Mouse (Mus musculus): ENCODE data around the gene Cttn. TPM values are rescaled to one million over a fixed set of nuclear protein-coding genes. Genes with fewer than 3 reads are reported as not detected.

Gene Cttn
- 0.92 and 0.97 TPM in 2 replicates for polyA plus RNA-seq (2012; ENCODE audit: insufficient read depth, insufficient read length, missing spikeins)

- Histone ChIP-seq H3K27ac (ENCODE audit: insufficient read depth, low read depth, low read length) (no peak within 1 kb of the TSS), H3K4me3 (ENCODE audit: insufficient read depth, low read length) (no peak within 1 kb of the TSS), H3K4me1 (ENCODE audit: control insufficient read depth, insufficient read depth, low read length) (no peaks in the 10 kb centered on the region)
- no peak for TF ChIP-seq CTCF (IDR thresholded peaks at IDR 0.05; ENCODE audit: low read depth, low read length)
- no peak for TF ChIP-seq POLR2A (IDR thresholded peaks at IDR 0.05; ENCODE audit: borderline replicate concordance, low read depth, low read length)
Observed at GRCm38 (mm10) chr7:144470545-144471059, at the start of gene Cttn. Gene Cttn, minus strand, starts transcription at chr7:144471009.

GRCm38 (mm10) chr7:144519852-144520251 is 49.0 kb upstream of the Cttn start:
- Histone ChIP-seq H3K27ac (ENCODE audit: insufficient read depth, low read depth, low read length) (no peak overlapping the region), H3K4me1 (ENCODE audit: control insufficient read depth, insufficient read depth, low read length) (no peaks in the 10 kb centered on the region), H3K4me3 (ENCODE audit: insufficient read depth, low read length) (no peak overlapping the region)
- TF ChIP-seq POLR2A (IDR thresholded peaks at IDR 0.05; ENCODE audit: borderline replicate concordance, low read depth, low read length) (no peak), CTCF (IDR thresholded peaks at IDR 0.05; ENCODE audit: low read depth, low read length) (no peak)

GRCm38 (mm10) chr7:144516711-144517110 is 45.9 kb upstream of the Cttn start:
- TF ChIP-seq CTCF (IDR thresholded peaks at IDR 0.05; ENCODE audit: low read depth, low read length) (no peak), POLR2A (IDR thresholded peaks at IDR 0.05; ENCODE audit: borderline replicate concordance, low read depth, low read length) (no peak)
- Histone ChIP-seq H3K27ac (ENCODE audit: insufficient read depth, low read depth, low read length) (no peak overlapping the region), H3K4me3 (ENCODE audit: insufficient read depth, low read length) (no peak overlapping the region), H3K4me1 (ENCODE audit: control insufficient read depth, insufficient read depth, low read length) (no peaks in the 10 kb centered on the region)

- no peaks in the 10 kb centered on the region for H3K4me1 ChIP-seq (ENCODE audit: control insufficient read depth, insufficient read depth, low read length)
- no peak overlapping the region for H3K27ac ChIP-seq (ENCODE audit: insufficient read depth, low read depth, low read length)
- no peak overlapping the region for H3K4me3 ChIP-seq (ENCODE audit: insufficient read depth, low read length)
- TF ChIP-seq POLR2A (IDR thresholded peaks at IDR 0.05; ENCODE audit: borderline replicate concordance, low read depth, low read length), result no peak
- TF ChIP-seq CTCF (IDR thresholded peaks at IDR 0.05; ENCODE audit: low read depth, low read length), result no peak
Observed at GRCm38 (mm10) chr7:144509090-144509489, 38.3 kb upstream of the Cttn start.

GRCm38 (mm10) chr7:144506807-144507206 is 36.0 kb upstream of the Cttn start:
- H3K4me1 ChIP-seq (ENCODE audit: control insufficient read depth, insufficient read depth, low read length), result no peaks in the 10 kb centered on the region
- H3K4me3 ChIP-seq (ENCODE audit: insufficient read depth, low read length), result no peak overlapping the region
- TF ChIP-seq CTCF (IDR thresholded peaks at IDR 0.05; ENCODE audit: low read depth, low read length), result no peak
- TF ChIP-seq POLR2A (IDR thresholded peaks at IDR 0.05; ENCODE audit: borderline replicate concordance, low read depth, low read length), result no peak
- H3K27ac ChIP-seq (ENCODE audit: insufficient read depth, low read depth, low read length), result no peak overlapping the region

GRCm38 (mm10) chr7:144503959-144504358 is 33.1 kb upstream of the Cttn start:
- no peak overlapping the region for H3K4me3 ChIP-seq (ENCODE audit: insufficient read depth, low read length)
- no peaks in the 10 kb centered on the region for H3K4me1 ChIP-seq (ENCODE audit: control insufficient read depth, insufficient read depth, low read length)
- H3K27ac ChIP-seq (ENCODE audit: insufficient read depth, low read depth, low read length), result no peak overlapping the region
- no peak for TF ChIP-seq POLR2A (IDR thresholded peaks at IDR 0.05; ENCODE audit: borderline replicate concordance, low read depth, low read length)
- TF ChIP-seq CTCF (IDR thresholded peaks at IDR 0.05; ENCODE audit: low read depth, low read length), result no peak

- Histone ChIP-seq H3K4me1 (ENCODE audit: control insufficient read depth, insufficient read depth, low read length) (no peaks in the 10 kb centered on the region), H3K4me3 (ENCODE audit: insufficient read depth, low read length) (no peak overlapping the region), H3K27ac (ENCODE audit: insufficient read depth, low read depth, low read length) (no peak overlapping the region)
- no peak for TF ChIP-seq CTCF (IDR thresholded peaks at IDR 0.05; ENCODE audit: low read depth, low read length)
- no peak for TF ChIP-seq POLR2A (IDR thresholded peaks at IDR 0.05; ENCODE audit: borderline replicate concordance, low read depth, low read length)
Observed at GRCm38 (mm10) chr7:144492931-144493330, 22.1 kb upstream of the Cttn start.

- no peaks in the 10 kb centered on the region for H3K4me1 ChIP-seq (ENCODE audit: control insufficient read depth, insufficient read depth, low read length)
- no peak overlapping the region for H3K4me3 ChIP-seq (ENCODE audit: insufficient read depth, low read length)
- no peak for TF ChIP-seq CTCF (IDR thresholded peaks at IDR 0.05; ENCODE audit: low read depth, low read length)
- no peak for TF ChIP-seq POLR2A (IDR thresholded peaks at IDR 0.05; ENCODE audit: borderline replicate concordance, low read depth, low read length)
- no peak overlapping the region for H3K27ac ChIP-seq (ENCODE audit: insufficient read depth, low read depth, low read length)
Observed at GRCm38 (mm10) chr7:144490201-144490873, 19.5 kb upstream of the Cttn start.

- Histone ChIP-seq H3K4me1 (ENCODE audit: control insufficient read depth, insufficient read depth, low read length) (no peaks in the 10 kb centered on the region), H3K4me3 (ENCODE audit: insufficient read depth, low read length) (no peak overlapping the region), H3K27ac (ENCODE audit: insufficient read depth, low read depth, low read length) (no peak overlapping the region)
- TF ChIP-seq POLR2A (IDR thresholded peaks at IDR 0.05; ENCODE audit: borderline replicate concordance, low read depth, low read length) (no peak), CTCF (IDR thresholded peaks at IDR 0.05; ENCODE audit: low read depth, low read length) (no peak)
Observed at GRCm38 (mm10) chr7:144489067-144489774, 18.4 kb upstream of the Cttn start.

GRCm38 (mm10) chr7:144480314-144480713 is 9.5 kb upstream of the Cttn start:
- H3K27ac ChIP-seq (ENCODE audit: insufficient read depth, low read depth, low read length), result no peak overlapping the region
- no peaks in the 10 kb centered on the region for H3K4me1 ChIP-seq (ENCODE audit: control insufficient read depth, insufficient read depth, low read length)
- TF ChIP-seq CTCF (IDR thresholded peaks at IDR 0.05; ENCODE audit: low read depth, low read length) (no peak), POLR2A (IDR thresholded peaks at IDR 0.05; ENCODE audit: borderline replicate concordance, low read depth, low read length) (no peak)
- no peak overlapping the region for H3K4me3 ChIP-seq (ENCODE audit: insufficient read depth, low read length)
